Mouse (Mus musculus): ENCODE results near the gene Mx1.

GRCm38 (mm10) chr16:97503849-97504248 is 41.1 kb upstream of the Mx1 start:
- TF ChIP-seq POLR2A (IDR thresholded peaks at IDR 0.05; ENCODE audit: insufficient read depth, low read depth, low read length) (no peak), CTCF (IDR thresholded peaks at IDR 0.05; ENCODE audit: insufficient read depth, low read depth, low read length) (no peak)

Data from olfactory bulb, adult 2 months (tissue).